Mouse (Mus musculus): ENCODE results near the gene Taar4. TPM values are rescaled to one million over a fixed set of nuclear protein-coding genes. Genes with fewer than 3 reads are reported as not detected.

Gene Taar4
- total RNA-seq (2022) = not detected

DNA sequence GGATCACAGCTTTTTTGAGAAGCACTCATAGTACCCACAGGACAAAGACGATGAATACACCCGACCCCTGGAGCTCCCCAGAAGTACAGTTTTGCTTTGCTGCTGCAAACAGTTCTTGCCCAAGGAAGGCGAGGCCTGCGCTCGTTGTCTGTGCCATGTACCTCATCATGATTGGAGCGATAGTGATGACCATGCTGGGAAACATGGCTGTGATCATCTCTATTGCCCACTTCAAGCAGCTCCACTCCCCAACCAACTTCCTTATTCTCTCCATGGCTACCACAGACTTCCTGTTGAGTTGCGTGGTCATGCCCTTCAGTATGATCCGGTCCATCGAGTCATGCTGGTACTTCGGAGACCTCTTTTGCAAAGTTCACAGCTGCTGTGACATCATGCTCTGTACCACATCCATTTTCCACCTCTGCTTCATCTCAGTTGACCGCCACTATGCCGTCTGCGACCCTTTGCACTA lies at the start of gene Taar4:
Taar4 (plus strand) TSS at position 51 of the 472 bp plus-strand sequence.
- no peak for DNase-seq (ENCODE audit: low spot score)

DNA sequence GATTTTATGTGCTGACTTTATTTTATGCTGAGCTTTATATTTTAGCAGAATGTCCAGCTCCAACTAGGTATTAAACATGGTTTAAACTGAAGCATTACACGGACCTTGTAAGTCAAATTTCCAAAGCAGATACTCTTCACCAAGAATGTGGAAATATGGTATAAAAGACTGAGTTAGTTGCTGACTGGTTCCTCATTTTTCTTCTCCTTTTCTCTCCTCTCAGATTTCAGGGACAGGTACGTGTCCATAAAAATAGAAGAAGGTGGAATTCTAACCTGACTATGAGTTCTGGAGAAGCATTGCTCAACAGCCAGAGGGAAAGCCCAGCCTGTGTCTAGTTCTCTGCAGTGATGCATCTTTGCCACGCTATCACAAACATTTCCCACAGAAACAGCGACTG lies 40.2 kb upstream of the Taar4 start, which contains the start of gene Taar1:
Taar1 (plus strand) TSS at position 301 of the 400 bp plus-strand sequence.
- no peak for DNase-seq (ENCODE audit: low spot score)

DNA sequence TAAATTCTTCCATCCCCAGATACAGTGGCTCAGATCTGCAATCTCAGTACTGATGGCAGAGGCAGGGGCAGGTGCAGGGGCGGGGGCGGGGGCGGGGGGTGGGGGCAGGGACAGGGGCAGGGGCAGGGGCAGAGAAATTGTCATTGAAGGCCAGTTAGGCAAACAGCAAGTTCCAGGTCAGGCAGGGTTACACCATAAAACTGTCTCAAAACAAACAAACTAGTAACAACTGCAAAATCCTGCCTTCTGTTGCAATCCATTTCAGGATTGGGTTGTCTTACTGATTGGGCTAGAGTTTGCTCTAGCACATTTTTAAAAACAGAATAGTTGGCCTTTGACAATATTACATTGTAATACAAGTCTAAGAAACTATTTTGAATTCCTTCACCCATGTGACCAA lies 37.8 kb upstream of the Taar4 start:
- no peak for DNase-seq (ENCODE audit: low spot score)

DNA sequence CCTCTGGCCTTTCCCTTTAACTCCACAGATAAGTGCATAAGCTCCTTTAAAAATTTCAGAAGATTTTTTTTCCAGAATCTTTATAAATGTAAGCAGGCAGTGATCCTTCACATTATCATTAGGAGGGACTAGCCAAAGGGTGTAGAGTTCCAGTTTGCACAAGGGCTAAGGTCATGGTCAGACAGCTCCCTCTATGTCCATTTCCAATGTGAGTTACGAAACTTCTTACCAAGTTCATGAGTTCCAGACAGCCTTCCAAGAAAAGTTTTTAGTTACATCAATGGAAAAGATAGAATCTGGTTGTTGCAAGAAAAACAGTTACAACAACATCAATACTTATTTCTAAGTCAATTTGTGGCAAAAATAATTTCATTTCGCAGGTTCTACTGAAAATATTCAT lies 36.4 kb upstream of the Taar4 start:
- DNase-seq (ENCODE audit: low spot score) = peak; percentile 13

DNA sequence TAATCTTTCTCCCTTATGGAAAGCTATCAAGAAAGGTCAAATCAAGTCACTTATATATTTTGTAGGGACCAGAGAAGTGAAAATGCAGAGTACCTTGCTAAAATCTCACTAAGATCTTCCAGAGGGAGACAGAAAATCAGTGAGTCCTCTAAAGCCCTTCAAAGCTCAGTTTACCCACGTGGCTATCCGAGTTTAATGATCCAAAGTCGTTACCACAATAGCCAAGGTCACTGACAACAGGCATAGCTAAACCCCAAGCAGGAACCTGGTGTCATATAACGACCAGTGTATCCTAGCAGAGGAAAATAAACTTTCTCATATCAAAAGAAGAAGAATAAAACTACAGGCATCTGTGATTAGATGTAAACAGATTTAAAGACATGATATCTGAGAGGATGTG lies 22.7 kb upstream of the Taar4 start:
- no peak for DNase-seq (ENCODE audit: low spot score)

DNA sequence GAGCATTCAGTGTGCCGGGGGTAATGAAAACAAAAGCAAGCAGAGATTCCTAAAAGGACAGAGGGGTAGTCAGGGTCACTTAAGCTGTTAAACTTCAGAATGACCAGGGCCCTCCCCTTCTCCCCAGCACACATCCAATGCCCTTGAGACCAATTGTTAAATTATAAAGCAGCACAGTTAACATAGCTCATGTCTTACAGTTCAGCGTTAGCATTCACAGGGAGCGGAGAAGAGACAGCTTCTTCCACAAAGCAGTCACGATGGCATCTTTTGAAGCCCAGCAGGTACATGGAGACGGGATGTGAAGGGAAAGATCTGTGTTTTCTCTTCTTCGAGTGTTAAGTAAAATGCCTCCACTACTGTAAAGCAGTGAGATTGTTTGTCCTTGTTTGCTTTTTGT lies 22.0 kb upstream of the Taar4 start, which contains the start of gene Taar2:
Taar2 (plus strand) TSS at position 261 of the 400 bp plus-strand sequence.
- no peak for DNase-seq (ENCODE audit: low spot score)

DNA sequence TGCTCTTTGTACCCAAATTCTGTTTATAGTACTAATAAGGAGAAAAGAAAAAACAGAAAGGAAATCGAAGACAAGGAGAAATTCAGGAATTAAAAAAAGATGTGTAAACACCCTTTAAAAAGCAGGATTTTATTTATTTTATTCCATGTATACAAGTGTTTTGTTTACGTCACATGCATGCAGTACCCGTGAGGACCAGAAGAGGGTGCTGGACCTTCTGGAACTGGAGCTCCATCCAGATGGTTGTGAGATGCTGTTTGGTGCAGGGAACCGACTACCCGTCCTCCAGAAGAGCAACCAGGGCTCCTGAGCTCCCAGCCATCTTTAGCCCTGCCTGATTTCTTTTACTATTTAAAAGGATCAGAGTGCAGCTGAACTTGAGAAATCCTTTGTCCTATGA lies 17.8 kb upstream of the Taar4 start:
- no peak for DNase-seq (ENCODE audit: low spot score)

DNA sequence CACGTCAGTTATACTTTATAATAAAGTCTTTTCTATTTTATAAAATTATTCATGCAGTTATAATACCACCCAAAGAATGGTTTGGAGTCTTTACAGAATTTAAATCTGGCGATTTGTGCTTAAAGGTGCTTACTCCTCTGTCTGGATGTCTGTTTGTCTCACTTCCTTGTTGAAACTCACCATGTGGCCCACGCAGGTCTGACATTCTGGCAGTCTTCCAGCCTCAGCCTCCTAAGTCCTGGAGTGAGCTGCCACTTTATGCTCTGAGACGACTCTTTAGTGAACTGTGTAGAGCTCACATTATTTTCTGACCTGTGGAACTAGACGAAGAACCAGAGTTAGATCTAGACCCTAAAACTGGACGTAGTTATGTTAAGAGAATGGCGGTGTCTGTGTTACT lies 12.3 kb upstream of the Taar4 start:
- no peak for DNase-seq (ENCODE audit: low spot score)

DNA sequence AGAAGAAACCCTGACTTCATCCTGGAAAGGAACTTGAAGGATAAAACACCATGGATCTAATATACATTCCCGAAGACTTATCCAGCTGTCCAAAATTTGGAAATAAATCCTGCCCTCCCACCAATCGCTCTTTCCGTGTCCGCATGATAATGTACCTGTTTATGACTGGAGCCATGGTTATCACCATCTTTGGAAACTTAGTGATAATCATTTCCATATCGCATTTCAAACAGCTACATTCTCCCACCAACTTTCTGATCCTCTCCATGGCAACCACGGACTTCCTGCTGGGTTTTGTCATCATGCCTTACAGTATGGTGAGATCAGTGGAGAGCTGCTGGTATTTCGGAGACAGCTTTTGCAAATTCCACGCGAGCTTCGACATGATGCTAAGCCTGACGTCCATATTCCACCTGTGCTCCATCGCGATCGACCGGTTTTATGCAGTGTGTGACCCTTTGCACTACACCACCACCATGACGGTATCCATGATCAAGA lies 10.7 kb upstream of the Taar4 start, which contains the start of gene Taar3:
Taar3 (plus strand) TSS at position 51 of the 498 bp plus-strand sequence.
- no peak for DNase-seq (ENCODE audit: low spot score)

DNA sequence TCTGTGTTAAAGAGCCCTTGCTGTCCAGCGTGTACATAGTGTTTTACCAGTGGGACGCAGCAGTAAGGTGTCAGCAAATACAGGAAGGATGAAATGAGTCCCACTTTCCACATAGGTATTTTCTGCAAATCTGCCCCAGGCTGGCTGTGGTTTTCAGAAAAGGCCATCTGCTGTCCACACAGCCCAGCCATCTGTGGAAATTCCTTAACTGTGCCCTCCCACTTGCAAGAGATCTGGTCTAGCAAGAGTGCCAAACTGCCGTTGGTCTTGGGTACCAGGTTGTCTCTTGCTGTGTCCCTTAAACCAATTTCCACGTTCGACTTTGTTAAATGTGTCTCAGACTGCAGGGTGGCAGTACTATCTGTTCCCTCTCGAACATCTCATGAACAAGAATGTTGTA lies 8.6 kb upstream of the Taar4 start:
- no peak for DNase-seq (ENCODE audit: low spot score)

DNA sequence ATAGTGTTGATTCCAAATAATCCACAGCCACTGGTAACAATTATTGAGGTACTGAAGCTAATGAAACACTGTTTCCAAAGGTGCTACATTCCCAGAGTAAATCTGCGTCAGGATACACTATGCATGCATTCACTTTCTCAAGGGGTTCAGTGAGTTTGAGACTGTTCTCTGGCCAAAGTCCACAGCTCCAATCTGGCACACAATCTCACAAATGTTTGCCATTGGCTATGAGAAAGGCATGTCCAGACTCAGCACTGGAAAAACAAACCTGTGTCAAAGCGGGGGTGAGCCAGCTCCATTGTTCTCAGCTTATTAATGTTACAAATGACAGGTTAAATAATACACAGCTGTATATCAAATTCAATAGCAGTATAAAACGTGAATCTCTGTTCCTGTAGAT lies 1.2 kb upstream of the Taar4 start:
- no peak for DNase-seq (ENCODE audit: low spot score)

DNA sequence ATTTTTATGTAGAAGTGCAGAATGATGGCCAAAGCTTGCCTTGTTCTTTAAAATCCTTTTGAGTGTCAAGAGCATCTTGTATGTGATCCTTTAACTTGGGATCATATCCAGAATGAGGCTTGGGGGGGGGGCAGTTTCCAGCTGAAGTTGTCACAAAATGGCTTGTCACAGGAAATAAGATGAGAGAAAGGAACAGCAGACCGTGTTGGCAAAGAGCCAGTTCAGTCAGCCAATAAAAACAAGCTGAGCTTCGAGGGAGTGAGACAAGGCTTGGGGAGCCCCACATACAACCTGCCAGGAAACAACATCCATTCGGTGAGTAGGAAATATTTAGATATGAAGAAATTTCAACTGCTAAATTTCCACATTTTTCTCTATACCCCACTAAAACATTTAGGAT lies 3.1 kb downstream of the Taar4 start:
- DNase-seq (ENCODE audit: low spot score) = no peak

DNA sequence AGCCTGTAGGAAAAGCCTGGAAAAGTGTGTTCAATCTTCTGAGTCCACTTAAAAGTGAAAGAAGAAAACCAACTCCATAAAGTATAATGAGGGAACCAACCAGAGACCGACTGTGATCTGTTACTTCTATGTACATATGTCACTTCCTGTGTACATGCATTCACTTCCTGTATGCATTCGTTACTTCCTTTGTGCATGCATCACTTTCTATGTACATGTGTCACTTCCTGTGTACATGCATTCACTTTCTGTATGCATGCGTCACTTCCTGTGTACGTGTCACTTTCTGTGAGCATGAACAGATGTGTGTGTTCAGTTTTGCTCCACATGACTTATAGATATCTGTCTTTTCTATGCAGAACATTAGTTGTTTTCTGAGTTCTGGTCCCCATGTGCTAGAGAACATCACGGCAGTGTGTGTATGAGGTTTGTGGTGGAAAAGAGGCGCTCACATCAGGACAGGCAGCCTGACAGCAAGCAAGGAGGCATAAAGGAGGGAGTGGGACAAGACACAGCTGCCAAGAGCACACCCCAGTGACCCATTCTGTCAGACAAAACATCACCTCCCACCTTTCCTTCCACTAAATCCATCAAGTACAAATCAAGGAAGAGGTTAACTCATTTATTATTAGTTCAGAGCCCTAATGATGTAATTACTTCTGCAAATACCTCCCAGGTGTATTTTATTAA lies 4.8 kb downstream of the Taar4 start:
- no peak for DNase-seq (ENCODE audit: low spot score)

DNA sequence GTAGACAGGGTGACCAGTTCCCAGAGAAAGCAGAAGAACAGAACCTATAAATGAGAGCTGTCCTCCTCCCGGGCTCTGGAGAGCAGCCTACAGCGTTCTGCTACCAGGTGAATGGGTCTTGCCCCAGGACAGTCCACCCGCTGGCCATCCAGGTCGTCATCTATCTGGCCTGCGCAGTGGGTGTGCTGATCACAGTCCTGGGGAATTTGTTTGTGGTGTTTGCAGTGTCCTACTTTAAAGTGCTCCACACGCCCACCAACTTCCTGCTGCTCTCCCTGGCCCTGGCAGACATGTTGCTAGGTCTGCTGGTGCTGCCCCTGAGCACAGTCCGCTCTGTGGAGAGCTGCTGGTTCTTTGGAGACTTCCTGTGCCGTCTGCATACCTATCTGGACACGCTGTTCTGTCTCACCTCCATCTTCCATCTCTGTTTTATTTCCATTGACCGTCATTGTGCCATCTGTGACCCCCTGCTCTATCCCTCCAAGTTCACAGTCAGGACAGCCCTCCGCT lies 10.4 kb downstream of the Taar4 start, which contains the start of gene Taar5:
Taar5 (plus strand) TSS at position 51 of the 510 bp plus-strand sequence.
- DNase-seq (ENCODE audit: low spot score) = no peak

DNA sequence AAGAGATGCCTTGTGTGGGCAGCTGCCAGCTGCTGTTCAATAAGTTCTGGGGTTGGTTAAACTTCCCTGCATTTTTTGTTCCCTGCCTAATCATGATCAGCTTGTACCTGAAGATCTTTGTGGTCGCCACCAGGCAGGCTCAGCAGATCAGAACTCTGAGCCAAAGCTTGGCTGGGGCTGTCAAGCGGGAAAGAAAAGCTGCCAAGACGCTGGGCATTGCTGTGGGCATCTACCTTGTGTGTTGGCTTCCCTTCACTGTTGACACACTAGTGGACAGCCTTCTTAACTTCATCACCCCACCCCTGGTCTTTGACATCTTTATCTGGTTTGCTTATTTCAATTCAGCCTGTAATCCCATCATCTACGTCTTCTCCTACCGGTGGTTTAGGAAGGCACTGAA lies 11.0 kb downstream of the Taar4 start:
- DNase-seq (ENCODE audit: low spot score) = no peak

DNA sequence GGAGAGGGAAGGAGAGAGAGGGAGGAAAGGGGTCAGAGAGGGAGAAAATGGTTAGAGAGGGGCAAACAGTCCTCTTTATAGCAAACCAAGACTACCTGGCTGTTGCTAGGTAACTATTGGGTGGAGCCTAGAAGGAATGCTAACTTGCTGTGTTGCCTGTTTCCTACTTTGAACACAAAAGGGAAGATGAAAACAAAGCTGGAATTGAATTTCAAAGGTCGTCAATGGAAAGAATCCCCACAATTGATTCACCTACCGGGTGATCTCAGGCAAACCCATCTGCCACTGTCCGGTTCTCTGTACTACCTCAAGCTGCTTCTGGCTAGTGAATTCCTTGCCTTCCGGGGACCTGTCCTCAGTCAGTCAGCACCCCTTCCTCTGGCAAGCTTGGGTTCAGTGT lies 17.7 kb downstream of the Taar4 start:
- no peak for DNase-seq (ENCODE audit: low spot score)

DNA sequence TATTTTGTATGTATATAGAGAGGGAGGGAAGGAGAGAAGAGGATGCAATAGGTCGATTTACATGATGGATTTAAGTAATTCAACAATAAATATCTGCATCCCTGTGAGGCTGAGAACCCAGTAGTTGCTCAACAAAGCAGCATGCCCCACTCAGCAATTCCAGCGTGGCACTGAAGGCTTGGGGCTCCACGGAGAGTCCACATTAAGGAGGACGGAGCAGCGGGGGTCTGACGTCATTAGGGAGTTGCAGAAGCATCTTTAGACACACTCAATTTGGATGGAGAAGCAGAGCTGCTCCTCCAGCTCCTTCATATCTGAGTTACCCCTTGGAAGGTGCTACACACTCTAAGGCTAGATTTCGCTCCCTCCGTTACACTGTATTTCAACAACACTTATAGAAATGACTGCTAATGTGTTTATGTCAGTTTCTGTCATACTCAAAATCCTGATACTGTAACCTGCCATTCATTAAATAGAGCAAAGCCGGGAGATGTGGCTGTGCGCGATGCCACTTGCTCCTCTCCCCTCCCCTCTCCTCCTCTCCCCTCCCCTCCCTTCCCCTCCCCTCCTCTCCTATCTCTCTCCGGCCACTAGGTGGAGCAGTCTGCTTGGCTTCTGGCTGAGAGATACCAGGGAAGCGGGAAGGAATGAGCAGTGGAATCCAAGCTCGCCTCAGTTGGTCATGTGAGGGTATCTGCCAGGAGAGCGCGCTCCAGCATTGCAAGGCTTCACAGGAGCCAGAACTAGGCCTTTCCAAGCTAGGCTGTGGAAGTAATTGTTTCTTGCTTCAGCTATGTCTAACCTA lies 18.8 kb downstream of the Taar4 start:
- DNase-seq (ENCODE audit: low spot score) = peak; percentile 57

DNA sequence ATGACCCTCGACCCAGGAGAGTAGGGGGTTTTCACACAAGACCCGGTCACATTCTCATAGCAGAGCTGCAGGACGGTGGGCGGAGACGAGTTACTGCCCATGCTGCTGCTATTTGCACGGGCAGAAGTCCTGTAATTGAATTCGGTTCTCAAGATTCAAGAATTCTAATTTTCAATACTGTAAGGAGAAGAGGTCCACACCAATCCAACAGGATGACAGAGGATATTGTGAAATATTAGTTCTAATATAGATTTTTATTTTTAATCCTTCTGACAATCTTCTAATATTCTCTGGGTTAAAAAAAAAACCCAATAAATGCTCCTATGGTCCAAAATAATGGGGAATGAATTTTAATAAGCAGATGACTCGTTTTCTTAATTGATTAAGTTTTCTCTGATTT lies 25.3 kb downstream of the Taar4 start, which contains the start of gene Taar6:
Taar6 (minus strand) TSS at position 101 of the 400 bp plus-strand sequence.
- DNase-seq (ENCODE audit: low spot score) = no peak

DNA sequence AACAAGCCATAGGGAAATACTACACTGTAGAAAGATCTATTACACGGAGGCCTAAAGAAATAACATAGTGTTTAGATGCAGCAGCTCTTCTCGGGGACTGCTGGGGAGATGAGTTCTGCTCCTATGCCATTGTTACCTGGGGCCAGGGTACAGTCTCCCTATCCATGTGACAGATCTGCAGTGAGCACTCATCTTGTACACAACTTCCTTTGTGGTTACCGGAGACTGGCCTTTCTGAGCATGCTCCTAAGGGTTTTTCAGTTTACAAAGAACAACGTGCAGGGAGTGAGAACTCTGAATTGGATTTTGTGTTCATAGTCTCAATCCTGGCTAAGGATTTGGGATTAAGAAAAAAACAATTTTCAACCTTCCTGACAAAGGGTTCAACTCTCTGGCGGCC lies 26.1 kb downstream of the Taar4 start:
- DNase-seq (ENCODE audit: low spot score) = no peak

DNA sequence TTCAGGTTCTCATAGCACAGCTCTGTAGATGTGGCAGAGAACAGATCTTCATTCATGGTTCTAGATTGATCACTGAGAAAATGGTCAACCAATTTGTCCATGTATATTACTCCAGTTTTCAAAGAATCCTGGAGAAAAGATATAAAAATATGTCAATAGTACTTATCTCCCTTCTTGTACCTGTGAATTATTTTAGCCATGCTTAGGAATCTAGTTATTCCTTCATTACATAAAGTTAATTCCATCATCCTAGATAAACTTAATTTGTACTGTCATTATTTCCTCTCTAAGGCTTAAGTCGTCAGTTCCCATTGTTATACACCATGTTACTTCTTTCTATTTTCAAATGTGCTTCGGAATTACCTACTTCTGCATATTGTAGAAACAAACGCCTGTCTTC lies 33.1 kb downstream of the Taar4 start, which contains the start of gene Taar7a:
Taar7a (minus strand) TSS at position 101 of the 400 bp plus-strand sequence.
- no peak for DNase-seq (ENCODE audit: low spot score)

DNA sequence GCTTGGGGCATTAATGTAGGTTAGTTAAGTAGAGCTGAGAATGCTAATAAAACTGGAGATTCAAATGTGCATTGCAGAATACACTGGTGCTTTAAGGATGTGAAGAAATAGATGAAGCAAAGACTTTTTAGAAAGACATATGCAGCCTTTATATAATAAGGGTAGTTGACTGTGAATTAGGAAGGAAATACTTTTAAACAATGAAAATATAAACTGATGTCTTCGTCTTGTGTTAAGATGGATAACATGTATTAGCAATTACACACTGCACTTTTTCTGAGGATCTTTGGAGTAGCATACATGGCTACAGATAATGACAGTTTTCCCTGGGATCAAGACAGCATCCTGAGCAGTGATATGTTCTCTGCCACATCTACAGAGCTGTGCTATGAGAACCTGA lies 39.3 kb downstream of the Taar4 start, which contains the start of gene Taar7b:
Taar7b (plus strand) TSS at position 301 of the 400 bp plus-strand sequence.
- no peak for DNase-seq (ENCODE audit: low spot score)

DNA sequence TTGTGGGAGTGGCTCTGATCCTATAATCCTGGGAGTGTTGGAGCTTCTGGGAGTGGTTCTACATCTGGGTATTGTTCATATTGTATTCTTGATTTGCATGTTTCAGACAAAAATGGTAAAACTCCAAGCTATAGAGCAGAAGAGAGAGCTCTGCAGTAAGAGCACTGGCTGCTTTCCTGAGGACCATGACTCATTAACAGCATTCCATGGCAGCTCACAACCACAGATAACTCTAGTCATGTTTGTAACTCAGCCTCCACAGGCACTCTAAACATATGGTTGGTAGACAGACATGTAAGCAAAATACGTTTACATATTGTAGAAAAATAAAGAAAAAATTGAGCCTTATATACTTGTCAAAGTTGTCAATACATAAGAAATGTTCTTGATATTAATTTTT lies 46.1 kb downstream of the Taar4 start:
- no peak for DNase-seq (ENCODE audit: low spot score)
